Comparison of ENCODE assay signal across 11 mouse cellular contexts in the genomic region with DNA sequence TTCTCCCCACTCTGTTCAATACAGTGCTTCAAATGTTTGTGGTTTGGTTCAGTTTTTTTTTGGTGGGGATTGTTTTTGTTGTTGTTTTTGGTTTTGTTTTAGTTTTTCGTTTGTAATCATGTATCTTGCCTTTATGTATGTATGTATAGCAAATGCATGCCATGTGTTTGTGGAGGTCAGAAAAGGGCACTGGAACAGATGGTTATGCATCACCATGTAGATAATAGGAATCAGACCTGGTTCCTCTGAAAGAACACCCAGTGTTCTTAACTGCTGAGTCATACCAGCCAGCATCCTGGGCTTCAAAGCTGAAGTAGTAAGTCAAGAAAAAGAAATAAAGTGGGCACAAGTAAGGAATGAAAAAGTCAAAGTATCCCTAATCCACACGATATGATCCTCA.
"Had no signal": no experiment of that assay in that cellular context is flagged by ENCODE, and none has a peak within 500 bp of the region (broad histone marks: within the 10 kb centered on the region; RNA-seq: fewer than 3 reads in every experiment).

No protein-coding gene starts in this region.

- H3K4me1 ChIP-seq: liver, embryonic 13.5 days; midbrain, embryonic 12.5 days; midbrain, embryonic 15.5 days; neural tube, embryonic 13.5 days had no signal

- DNase-seq: kidney, adult 9 months; kidney, postnatal 14 days; kidney, postnatal 4 days; liver, embryonic 13.5 days; lung, adult 2 months; thymus, adult 18-20 months; thymus, postnatal 36 days had no signal

- H3K4me3 ChIP-seq: liver, embryonic 13.5 days; midbrain, embryonic 12.5 days; midbrain, embryonic 15.5 days; neural tube, embryonic 13.5 days had no signal

- H3K36me3 ChIP-seq: liver, embryonic 13.5 days; midbrain, embryonic 12.5 days; midbrain, embryonic 15.5 days; neural tube, embryonic 13.5 days had no signal

- ATAC-seq: midbrain, embryonic 15.5 days had no signal

- H3K4me2 ChIP-seq: liver, embryonic 13.5 days; midbrain, embryonic 12.5 days; midbrain, embryonic 15.5 days; neural tube, embryonic 13.5 days had no signal

- H3K27ac ChIP-seq: liver, embryonic 13.5 days; macrophage; midbrain, embryonic 12.5 days; midbrain, embryonic 15.5 days; neural tube, embryonic 13.5 days had no signal

- H3K9me3 ChIP-seq: liver, embryonic 13.5 days; midbrain, embryonic 12.5 days; midbrain, embryonic 15.5 days; neural tube, embryonic 13.5 days had no signal

- H3K9ac ChIP-seq: liver, embryonic 13.5 days; midbrain, embryonic 12.5 days; midbrain, embryonic 15.5 days; neural tube, embryonic 13.5 days had no signal

- H3K27me3 ChIP-seq: liver, embryonic 13.5 days; midbrain, embryonic 15.5 days; neural tube, embryonic 13.5 days had no signal
